Mouse (Mus musculus) hindbrain, embryonic 11.5 days (tissue): Measurements from ENCODE around the gene Pafah1b2. TPM values are rescaled to one million over a fixed set of nuclear protein-coding genes. Genes with fewer than 3 reads are reported as not detected.

Experiments used
- ATAC-seq: fragments of 200-750 bp; cut with Nextera tagmentation; 2 replicates; pipeline ENCODE4 v1.8.0; 2017; ENCODE audit warnings: mild to moderate bottlenecking, moderate TSS enrichment, moderate library complexity; ENCODE audit not compliant: low FRiP score
- DNase-seq: peaks from one replicate; pipeline ENCODE4 v3.0.0-alpha.2; 2015; ENCODE audit warnings: low spot score
- H3K27ac ChIP-seq: fragments of 300-500 bp; sonication (generic); 2 replicates; pipeline ENCODE4 v1.5.1; 2014; ENCODE audit warnings: mild to moderate bottlenecking, low read depth, low read length
- H3K27me3 ChIP-seq: fragments of 300-500 bp; sonication (generic); 2 replicates; pipeline ENCODE4 v1.6.1; 2014; ENCODE audit warnings: mild to moderate bottlenecking, low read length, moderate library complexity, mixed read lengths; ENCODE audit not compliant: control insufficient read depth, insufficient read depth
- H3K36me3 ChIP-seq: fragments of 300-500 bp; sonication (generic); 2 replicates; pipeline ENCODE4 v1.6.1; 2014; ENCODE audit warnings: mild to moderate bottlenecking, low read length, moderate library complexity, mixed read lengths; ENCODE audit not compliant: control insufficient read depth, insufficient read depth
- H3K4me1 ChIP-seq: fragments of 300-500 bp; sonication (generic); replicated peaks from 2 replicates; pipeline ENCODE4 v1.6.1; 2014; ENCODE audit warnings: low read length, mixed read lengths; ENCODE audit not compliant: control insufficient read depth, insufficient read depth
- H3K4me2 ChIP-seq: fragments of 300-500 bp; sonication (generic); replicated peaks from 2 replicates; pipeline ENCODE4 v1.6.1; 2014; ENCODE audit warnings: mild to moderate bottlenecking, low read depth, low read length
- H3K4me3 ChIP-seq: fragments of 300-500 bp; sonication (generic); 2 replicates; pipeline ENCODE4 v1.5.1; 2014; ENCODE audit warnings: low read depth, low read length
- H3K9ac ChIP-seq: fragments of 300-500 bp; sonication (generic); 2 replicates; pipeline ENCODE4 v1.6.1; 2014; ENCODE audit warnings: low read depth, low read length
- H3K9me3 ChIP-seq: fragments of 300-500 bp; sonication (generic); 2 replicates; pipeline ENCODE4 v1.6.1; 2016; ENCODE audit warnings: low read length; ENCODE audit not compliant: control insufficient read depth
- WGBS: fragments of 180-500 bp; shearing (Covaris S2); extraction: QIAGEN DNeasy Blood & Tissue Kit; methylation state at CpG from one replicate; pipeline ENCODE4 v1.1.7; 2014; 5-methylcytosine and 5-hydroxymethylcytosine counted together
- polyA plus RNA-seq: library from polyadenylated mRNA; unstranded; fragments of >200 nt; fragmentation: Nextera tagmentation; extraction: Ambion mirVana; gene quantifications from 2 replicates; pipeline ENCODE4 v1.2.1, GENCODE M21; 2014

Pafah1b2 gene
- polyA plus RNA-seq, 1 experiment from 2014 or later = 282 TPM

GRCm38 (mm10) chr9:46006224-46006623 is 6.3 kb downstream of the Pafah1b2 start:
- no peak overlapping the region for H3K27ac ChIP-seq
- H3K27me3 ChIP-seq = no peaks in the 10 kb centered on the region
- no peak overlapping the region for H3K4me3 ChIP-seq
- no peak for ATAC-seq
- WGBS = 68% methylated on average over 5 of the region's 5 CpGs
- H3K4me1 ChIP-seq = no peaks in the 10 kb centered on the region
- DNase-seq = no peak
- H3K9me3 ChIP-seq = no peaks in the 10 kb centered on the region
- H3K9ac ChIP-seq = no peak overlapping the region
- H3K4me2 ChIP-seq = no peak overlapping the region
- no peaks in the 10 kb centered on the region for H3K36me3 ChIP-seq

- H3K9ac ChIP-seq = no peak overlapping the region
- H3K36me3 ChIP-seq = no peaks in the 10 kb centered on the region
- H3K4me2 ChIP-seq = no peak overlapping the region
- no peaks in the 10 kb centered on the region for H3K27me3 ChIP-seq
- no peaks in the 10 kb centered on the region for H3K9me3 ChIP-seq
- H3K27ac ChIP-seq = no peak overlapping the region
- WGBS = 55% methylated on average over 3 of the region's 3 CpGs
- no peak for DNase-seq
- no peak for ATAC-seq
- no peak overlapping the region for H3K4me3 ChIP-seq
- H3K4me1 ChIP-seq = no peaks in the 10 kb centered on the region
Measured at GRCm38 (mm10) chr9:46004529-46004928, 8.0 kb downstream of the Pafah1b2 start.

DNA sequence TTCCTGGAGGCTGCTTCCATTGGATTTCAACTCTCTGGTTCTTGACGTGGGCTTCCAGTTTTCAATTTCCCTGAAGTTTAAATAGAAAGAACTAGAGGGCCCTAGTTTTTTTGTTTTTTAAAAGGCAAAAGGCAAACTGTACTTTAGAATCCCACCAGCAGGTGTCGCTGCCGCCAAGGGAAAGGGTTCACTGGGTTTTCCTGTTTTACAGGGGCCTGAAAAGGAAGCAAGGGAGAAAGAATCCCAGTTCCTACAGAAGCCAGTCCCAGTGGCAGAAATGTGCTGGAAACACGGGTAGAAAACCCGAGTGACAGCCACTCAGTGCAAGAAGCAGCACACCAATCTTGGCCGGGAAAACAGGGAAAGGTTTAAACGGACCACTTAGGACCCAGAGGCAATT is 8.8 kb downstream of the Pafah1b2 start:
- WGBS = 12% methylated on average over 7 of the region's 7 CpGs

GRCm38 (mm10) chr9:45999009-45999408 is 13.5 kb downstream of the Pafah1b2 start:
- Histone ChIP-seq H3K27ac (no peak overlapping the region), H3K4me2 (no peak overlapping the region), H3K9me3 (no peaks in the 10 kb centered on the region), H3K36me3 (no peaks in the 10 kb centered on the region), H3K4me1 (no peaks in the 10 kb centered on the region), H3K4me3 (no peak overlapping the region), H3K9ac (no peak overlapping the region), H3K27me3 (no peaks in the 10 kb centered on the region)
- 77% methylated on average over 4 of the region's 4 CpGs for WGBS
- DNase-seq (no peak), ATAC-seq (no peak)

More for the DNA sequence above, 8.8 kb downstream of the Pafah1b2 start:
- ATAC-seq (no peak), DNase-seq (peak; percentile 93)
- no peak overlapping the region for H3K4me2 ChIP-seq
- no peak overlapping the region for H3K9ac ChIP-seq
- no peaks in the 10 kb centered on the region for H3K27me3 ChIP-seq
- no peak overlapping the region for H3K27ac ChIP-seq
- no peak overlapping the region for H3K4me3 ChIP-seq
- no peaks in the 10 kb centered on the region for H3K4me1 ChIP-seq
- no peaks in the 10 kb centered on the region for H3K36me3 ChIP-seq
- no peaks in the 10 kb centered on the region for H3K9me3 ChIP-seq

GRCm38 (mm10) chr9:45985229-45985567 is 27.3 kb downstream of the Pafah1b2 start:
- Histone ChIP-seq H3K27me3 (no peaks in the 10 kb centered on the region), H3K27ac (peak overlapping the region; percentile 95), H3K4me2 (peak overlapping the region; percentile 80), H3K9ac (peak overlapping the region; percentile 97), H3K4me1 (peaks cover 4% of the 10 kb centered on the region; the same call in 1 of the 2 replicates), H3K36me3 (0 out of 2 replicates have a peak, but pooled peaks cover 2% of the 10 kb centered on the region), H3K4me3 (peak overlapping the region; percentile 100), H3K9me3 (no peaks in the 10 kb centered on the region)
- DNase-seq (no peak), ATAC-seq (peak; percentile 76)
- 3% methylated on average over 4 of the region's 4 CpGs for WGBS

DNA sequence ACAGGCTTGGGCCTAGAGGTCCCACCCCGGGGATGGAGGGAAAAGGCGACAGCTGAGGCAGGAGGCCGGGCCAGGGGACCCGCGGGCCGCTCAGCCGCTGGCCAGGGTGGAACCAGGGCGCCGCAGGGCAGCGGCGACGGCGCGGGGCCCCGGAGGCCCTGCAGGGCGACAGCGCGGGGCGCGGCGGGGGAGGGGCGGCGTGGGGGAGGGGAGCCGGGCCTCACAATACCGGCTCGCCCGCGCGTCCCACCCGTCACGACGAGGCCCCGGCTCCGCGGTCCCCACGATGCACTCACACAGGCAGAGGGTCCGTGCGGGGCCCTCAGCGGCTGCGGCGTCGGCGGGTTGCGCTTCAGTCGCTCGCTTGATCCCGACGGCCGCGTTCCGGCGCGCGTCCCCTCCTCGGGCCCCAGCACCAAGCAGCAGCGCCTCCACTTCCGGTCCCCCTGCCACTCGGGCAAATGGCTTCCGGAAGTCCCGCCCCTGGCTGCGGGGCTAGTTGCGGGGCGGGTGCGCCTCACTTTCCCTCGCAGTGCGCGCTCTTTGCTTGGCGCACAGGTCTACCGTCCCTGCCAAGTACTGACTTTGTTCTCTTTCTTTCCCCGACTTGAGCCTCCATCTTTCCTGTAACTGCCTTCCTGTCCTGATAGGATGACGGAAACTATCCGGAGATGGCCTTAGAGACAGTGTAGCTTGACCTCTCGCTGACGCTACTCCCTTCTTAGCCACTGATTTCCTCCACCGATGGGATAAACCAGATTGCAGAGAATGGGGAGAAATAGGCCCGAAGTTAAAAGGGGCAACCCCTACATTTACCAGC is 27.9 kb downstream of the Pafah1b2 start:
- Histone ChIP-seq H3K4me3 (peak overlapping the region; percentile 100), H3K4me2 (peak overlapping the region; percentile 80), H3K9me3 (no peaks in the 10 kb centered on the region), H3K36me3 (0 out of 2 replicates have a peak, but pooled peaks cover 2% of the 10 kb centered on the region), H3K9ac (peak overlapping the region; percentile 97), H3K27me3 (no peaks in the 10 kb centered on the region), H3K4me1 (peaks cover 4% of the 10 kb centered on the region; the same call in 1 of the 2 replicates), H3K27ac (peak overlapping the region; percentile 95)
- WGBS = 1% methylated on average over 56 of the region's 76 CpGs
- peak; percentile 97 for DNase-seq
- peak; percentile 95 for ATAC-seq

- ATAC-seq = no peak; the same call in 1 of the 2 replicates
- Histone ChIP-seq H3K27me3 (no peaks in the 10 kb centered on the region), H3K36me3 (0 out of 2 replicates have a peak, but pooled peaks cover 2% of the 10 kb centered on the region), H3K9ac (peak overlapping the region; percentile 97), H3K27ac (peak overlapping the region; percentile 95), H3K4me3 (peak overlapping the region; percentile 100), H3K4me1 (peaks cover 4% of the 10 kb centered on the region; the same call in 1 of the 2 replicates), H3K4me2 (peak overlapping the region; percentile 80), H3K9me3 (no peaks in the 10 kb centered on the region)
- WGBS = 1% methylated on average over 23 of the region's 23 CpGs
- peak; percentile 53 for DNase-seq
Measured at GRCm38 (mm10) chr9:45983676-45984408, 28.6 kb downstream of the Pafah1b2 start.

- H3K4me2 ChIP-seq = no peak overlapping the region
- H3K27me3 ChIP-seq = no peaks in the 10 kb centered on the region
- ATAC-seq = no peak
- DNase-seq = no peak
- no peak overlapping the region for H3K4me3 ChIP-seq
- no peak overlapping the region for H3K27ac ChIP-seq
- H3K4me1 ChIP-seq = peaks cover 4% of the 10 kb centered on the region; the same call in 1 of the 2 replicates
- no peaks in the 10 kb centered on the region for H3K9me3 ChIP-seq
- no peak overlapping the region for H3K9ac ChIP-seq
- 0 out of 2 replicates have a peak, but pooled peaks cover 2% of the 10 kb centered on the region for H3K36me3 ChIP-seq
Measured at GRCm38 (mm10) chr9:45981331-45981730, 31.2 kb downstream of the Pafah1b2 start.
